Mouse (Mus musculus): ENCODE measurements around the gene Igfbp6. TPM values are rescaled to one million over a fixed set of nuclear protein-coding genes. Genes with fewer than 3 reads are reported as not detected.
A peak's percentile ranks its signal among the peaks of the same experiment; 100 is the strongest.

Igfbp6 gene
- total RNA-seq, 2 experiments from 2014 or later, result 34.3 to 87.7 TPM

DNA sequence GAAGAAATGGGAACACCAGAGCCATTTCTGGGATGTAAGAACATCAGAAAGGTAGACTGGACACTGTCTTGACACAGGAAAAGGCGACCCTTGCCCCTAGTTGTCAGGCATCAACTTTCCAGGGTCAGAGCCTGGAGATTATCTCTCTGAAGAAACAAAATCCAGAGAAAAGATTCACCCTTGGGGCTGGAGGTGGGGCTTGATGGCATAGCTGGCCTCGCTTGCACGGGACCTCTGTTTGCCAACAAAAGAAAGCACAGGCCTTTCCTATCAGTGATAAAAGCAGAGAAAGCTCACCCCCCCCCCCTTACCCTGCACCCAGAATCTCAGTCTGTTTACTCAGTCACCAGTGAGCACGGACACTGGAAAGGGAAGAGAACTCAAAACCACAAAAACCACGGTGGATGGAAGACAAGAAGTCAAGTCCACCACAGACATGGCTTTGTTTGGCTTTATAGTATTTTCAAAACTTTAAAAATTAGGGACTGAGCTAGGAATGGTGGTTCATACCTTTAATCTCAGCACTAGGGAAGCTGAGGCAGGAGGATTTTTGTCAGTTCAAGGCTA, 48.7 kb downstream of the Igfbp6 start:
- intact Hi-C loops (cut with DNase I), result no loop called here
- Histone ChIP-seq H3K4me3 (no peak overlapping the region), H3K27ac (peak overlapping the region; percentile 20; the same call in 1 of the 2 replicates)
- TF ChIP-seq CTCF (IDR thresholded peaks at IDR 0.05), result no peak
- DNase-seq, result no peak

GRCm38 (mm10) chr15:102193652-102194051, 49.5 kb downstream of the Igfbp6 start:
- intact Hi-C loops (cut with DNase I), result no loop called here
- no peak for DNase-seq
- H3K4me3 ChIP-seq, result no peak overlapping the region
- no peak for TF ChIP-seq CTCF (IDR thresholded peaks at IDR 0.05)
- H3K27ac ChIP-seq, result no peak overlapping the region

GRCm38 (mm10) chr15:102194439-102194838, 50.3 kb downstream of the Igfbp6 start:
- DNase-seq, result no peak
- intact Hi-C loops (cut with DNase I), result no loop called here
- H3K27ac ChIP-seq, result no peak overlapping the region
- no peak for TF ChIP-seq CTCF (IDR thresholded peaks at IDR 0.05)
- H3K4me3 ChIP-seq, result no peak overlapping the region

GRCm38 (mm10) chr15:102195373-102195772, 51.2 kb downstream of the Igfbp6 start:
- no peak overlapping the region for H3K4me3 ChIP-seq
- DNase-seq, result no peak
- intact Hi-C loops (cut with DNase I), result no loop called here
- H3K27ac ChIP-seq, result no peak overlapping the region
- TF ChIP-seq CTCF (IDR thresholded peaks at IDR 0.05), result no peak

DNA sequence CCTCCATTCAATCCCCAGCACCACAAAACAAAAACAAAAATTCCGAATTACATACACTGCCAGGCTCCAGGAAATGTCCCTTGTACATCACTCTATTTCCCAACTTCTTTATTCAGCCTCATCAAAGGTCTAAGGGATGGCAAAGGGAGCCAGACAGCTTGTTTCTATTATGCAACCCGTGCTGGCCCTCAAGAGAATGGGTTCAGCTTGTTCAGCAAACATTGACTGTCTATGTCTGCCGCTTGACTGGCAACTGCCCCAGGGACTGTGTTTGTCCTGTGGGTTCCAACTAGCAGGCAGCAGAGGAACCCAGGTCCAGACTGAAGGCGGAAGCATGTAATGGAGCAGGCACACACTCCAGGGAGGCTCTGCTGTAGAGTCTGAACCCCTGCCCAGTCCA, 54.7 kb downstream of the Igfbp6 start:
- H3K4me3 ChIP-seq, result no peak overlapping the region
- TF ChIP-seq CTCF (IDR thresholded peaks at IDR 0.05), result no peak
- no peak for DNase-seq
- intact Hi-C loops (cut with DNase I), result no loop called here
- no peak overlapping the region for H3K27ac ChIP-seq

Other genes starting within 250 kb of the Igfbp6 start
- gene Krt4, start 219.6 kb upstream of the Igfbp6 start, total RNA-seq (2021), result not detected
- gene Krt79, start 204.0 kb upstream of the Igfbp6 start, total RNA-seq (2021), result not detected
- not detected for gene Krt78, start 190.1 kb upstream of the Igfbp6 start, total RNA-seq (2021)
- not detected for gene Krt8, start 139.9 kb upstream of the Igfbp6 start, total RNA-seq (2021)
- gene Krt18, start 116.2 kb upstream of the Igfbp6 start, total RNA-seq (2021), result under 1 TPM in 1 of 2 experiments, not detected in 1; 0.33 TPM
- 100 to 1,000 TPM; 187 to 246 TPM for gene Eif4b, start 70.6 kb upstream of the Igfbp6 start, total RNA-seq (2021)
- 10 to 100 TPM; 39.1 to 44.1 TPM for gene Tns2, start 43.9 kb upstream of the Igfbp6 start, total RNA-seq (2021)
- 1 to 10 TPM; 4.4 to 5.8 TPM for gene Spryd3, start 8.1 kb upstream of the Igfbp6 start, total RNA-seq (2021)
- under 1 TPM in 1 of 2 experiments, not detected in 1; 0.14 TPM for gene Soat2, start 6.2 kb downstream of the Igfbp6 start, total RNA-seq (2021)
- gene Zfp740, start 58.9 kb downstream of the Igfbp6 start, total RNA-seq (2021), result 10 to 100 TPM; 26.8 to 29.6 TPM
- 1 to 10 TPM; 5.8 to 8.8 TPM for gene Csad, start 60.4 kb downstream of the Igfbp6 start, total RNA-seq (2021)
- gene Itgb7, start 87.6 kb downstream of the Igfbp6 start, total RNA-seq (2021), result 1 to 10 TPM; 1.2 to 1.3 TPM
- 10 to 100 TPM in 1 of 2 experiments, 1 to 10 TPM in 1; 9.9 to 11.9 TPM for gene Rarg, start 113.2 kb downstream of the Igfbp6 start, total RNA-seq (2021)
- gene Gm9918, start 126.2 kb downstream of the Igfbp6 start, total RNA-seq (2021), result not detected
- gene Mfsd5, start 135.1 kb downstream of the Igfbp6 start, total RNA-seq (2021), result 10 to 100 TPM; 14.2 TPM
- gene Espl1, start 151.9 kb downstream of the Igfbp6 start, total RNA-seq (2021), result under 1 TPM; 0.06 to 0.31 TPM
- gene Pfdn5, start 181.8 kb downstream of the Igfbp6 start, total RNA-seq (2021), result 100 to 1,000 TPM; 232 to 252 TPM
- gene Myg1, start 187.3 kb downstream of the Igfbp6 start, total RNA-seq (2021), result 10 to 100 TPM; 15.6 to 16.0 TPM
- gene Aaas, start 206.4 kb downstream of the Igfbp6 start, total RNA-seq (2021), result 1 to 10 TPM; 5.7 to 7.8 TPM
- not detected for gene Sp7, start 222.8 kb downstream of the Igfbp6 start, total RNA-seq (2021)